Mouse (Mus musculus) midbrain, postnatal 0 days (tissue): Measurements from ENCODE around the gene Ifnlr1. TPM values are rescaled to one million over a fixed set of nuclear protein-coding genes. Genes with fewer than 3 reads are reported as not detected.
A peak's percentile ranks its signal among the peaks of the same experiment; 100 is the strongest.
"Not testable (repeated sequence)": the region's sequence is repeated elsewhere in the genome, so short reads cannot be mapped to it uniquely, and the experiment has no call there.

Experiments
- ATAC-seq: fragments of 200-750 bp; cut with Nextera tagmentation; 2 replicates; pipeline ENCODE4 v1.8.0; 2017; ENCODE audit warnings: moderate number of reproducible peaks, mild to moderate bottlenecking, moderate TSS enrichment, moderate library complexity; ENCODE audit not compliant: low FRiP score
- DNase-seq: peaks from one replicate; pipeline ENCODE4 v3.0.0-alpha.2; 2015; ENCODE audit warnings: low spot score
- H3K27ac ChIP-seq: fragments of 300-500 bp; sonication (generic); 2 replicates; pipeline ENCODE4 v1.5.1; 2014; ENCODE audit warnings: low read depth, mild to moderate bottlenecking, low read length, mixed read lengths
- H3K27me3 ChIP-seq: fragments of 300-500 bp; sonication (generic); 2 replicates; pipeline ENCODE4 v1.6.1; 2014; ENCODE audit warnings: low read length, control low read depth, mixed read lengths; ENCODE audit not compliant: insufficient read depth
- H3K36me3 ChIP-seq: fragments of 300-500 bp; sonication (generic); 2 replicates; pipeline ENCODE4 v1.6.1; 2014; ENCODE audit warnings: low read length, control low read depth, mixed read lengths; ENCODE audit not compliant: insufficient read depth
- H3K4me1 ChIP-seq: fragments of 300-500 bp; sonication (generic); 2 replicates; pipeline ENCODE4 v1.6.1; 2014; ENCODE audit warnings: mild to moderate bottlenecking, control low read depth, antibody characterized with exemption, low read length, mixed read lengths; ENCODE audit not compliant: insufficient read depth
- H3K4me2 ChIP-seq: fragments of 300-500 bp; sonication (generic); 2 replicates; pipeline ENCODE4 v1.6.1; 2014; ENCODE audit warnings: low read depth, mild to moderate bottlenecking, low read length, mixed read lengths; ENCODE audit not compliant: poor library complexity, severe bottlenecking
- H3K4me3 ChIP-seq: fragments of 300-500 bp; sonication (generic); 2 replicates; pipeline ENCODE4 v1.5.1; 2014; ENCODE audit warnings: low read depth, mild to moderate bottlenecking, low read length, moderate library complexity
- H3K9ac ChIP-seq: fragments of 300-500 bp; sonication (generic); replicated peaks from 2 replicates; pipeline ENCODE4 v1.6.1; 2014; ENCODE audit warnings: mild to moderate bottlenecking, low read length, moderate library complexity, mixed read lengths; ENCODE audit not compliant: poor library complexity, severe bottlenecking
- H3K9me3 ChIP-seq: fragments of 300-500 bp; sonication (generic); 2 replicates; pipeline ENCODE4 v1.6.1; 2016; ENCODE audit warnings: low read length, control low read depth
- CTCF ChIP-seq: IDR thresholded peaks from 2 replicates; pipeline ENCODE4 v1.5.1; 2016; ENCODE audit warnings: antibody characterized with exemption, mild to moderate bottlenecking
- WGBS: fragments of 180-500 bp; shearing (Covaris S2); extraction: QIAGEN DNeasy Blood & Tissue Kit; methylation state at CpG from one replicate; pipeline ENCODE4 v1.1.7; 2014; 5-methylcytosine and 5-hydroxymethylcytosine counted together
- polyA plus RNA-seq: library from polyadenylated mRNA; unstranded; fragments of >200 nt; fragmentation: Nextera tagmentation; extraction: Ambion mirVana; gene quantifications from 2 replicates; pipeline ENCODE4 v1.2.1, GENCODE M21; 2015
- total RNA-seq: library from RNA; depleted of rRNA; stranded (reverse); fragments of >200 nt; gene quantifications from 2 replicates; pipeline ENCODE4 v1.2.3, GENCODE M21; 2014; rRNA removed

Ifnlr1 gene
- total RNA-seq (0.22 and 0.28 TPM in 2 replicates), polyA plus RNA-seq (0.06 and 0.10 TPM in 2 replicates)

- DNase-seq (peak; percentile 33), ATAC-seq (no peak)
- TF ChIP-seq CTCF: no peak
- peak within 1 kb of the TSS; percentile 42 for H3K9ac ChIP-seq
- no peaks in the 10 kb centered on the region for H3K36me3 ChIP-seq
- 1% methylated on average over 40 of the region's 41 CpGs for WGBS
- no peak within 1 kb of the TSS for H3K27ac ChIP-seq
- peak within 1 kb of the TSS; percentile 93 for H3K4me2 ChIP-seq
- H3K4me3 ChIP-seq: peak within 1 kb of the TSS; percentile 47
- H3K9me3 ChIP-seq: no peaks in the 10 kb centered on the region
- no peaks in the 10 kb centered on the region for H3K4me1 ChIP-seq
- H3K27me3 ChIP-seq: peaks cover 24% of the 10 kb centered on the region; the same call in 1 of the 2 replicates
Observed at GRCm38 (mm10) chr4:135685906-135686567, at the start of gene Ifnlr1. Ifnlr1 (plus strand) TSS chr4:135686287.

GRCm38 (mm10) chr4:135641302-135642079 is 44.6 kb upstream of the Ifnlr1 start:
- H3K4me3 ChIP-seq, H3K9ac ChIP-seq, H3K36me3 ChIP-seq, H3K4me2 ChIP-seq, H3K4me1 ChIP-seq, H3K27ac ChIP-seq, H3K27me3 ChIP-seq, DNase-seq, H3K9me3 ChIP-seq, ATAC-seq: not testable (repeated sequence)
- 84% methylated on average over 8 of the region's 8 CpGs for WGBS

DNA sequence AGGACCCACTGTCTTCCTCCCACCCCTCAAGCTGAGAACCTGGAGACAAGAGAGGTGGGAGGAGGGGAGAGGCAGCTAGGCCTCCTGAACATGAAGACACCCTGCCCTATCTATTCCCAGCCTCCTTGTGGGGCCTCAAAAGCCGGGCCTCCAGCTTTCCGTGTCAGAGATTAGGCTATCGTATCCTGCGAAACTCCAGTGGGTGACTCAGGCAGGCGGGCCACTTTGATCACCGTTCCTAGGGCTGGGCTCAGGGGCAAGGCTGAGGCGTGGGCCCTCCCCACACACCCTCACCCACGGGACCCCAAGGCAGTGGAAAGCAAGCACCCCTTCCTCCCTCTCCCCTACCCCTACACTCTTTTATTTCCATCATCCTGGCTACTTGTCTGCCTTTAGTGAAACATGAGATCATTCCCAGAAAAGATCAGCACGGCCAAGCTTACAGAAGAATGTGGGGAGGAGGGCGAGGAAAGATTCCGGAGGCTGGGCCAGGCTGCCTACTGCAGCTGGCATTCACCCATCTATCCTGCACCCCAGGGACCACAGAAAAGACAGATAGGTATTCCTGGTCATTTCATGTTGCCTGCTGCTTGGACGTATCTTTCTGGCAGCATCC is 41.0 kb upstream of the Ifnlr1 start:
- H3K4me3 ChIP-seq: no peak overlapping the region
- H3K4me1 ChIP-seq: no peaks in the 10 kb centered on the region
- TF ChIP-seq CTCF: no peak
- no peak for ATAC-seq
- H3K36me3 ChIP-seq: no peaks in the 10 kb centered on the region
- H3K27me3 ChIP-seq: no peaks in the 10 kb centered on the region
- DNase-seq: no peak
- WGBS: 73% methylated on average over 12 of the region's 12 CpGs
- no peak overlapping the region for H3K27ac ChIP-seq
- H3K9me3 ChIP-seq: no peaks in the 10 kb centered on the region
- H3K4me2 ChIP-seq: no peak overlapping the region
- H3K9ac ChIP-seq: no peak overlapping the region

DNA sequence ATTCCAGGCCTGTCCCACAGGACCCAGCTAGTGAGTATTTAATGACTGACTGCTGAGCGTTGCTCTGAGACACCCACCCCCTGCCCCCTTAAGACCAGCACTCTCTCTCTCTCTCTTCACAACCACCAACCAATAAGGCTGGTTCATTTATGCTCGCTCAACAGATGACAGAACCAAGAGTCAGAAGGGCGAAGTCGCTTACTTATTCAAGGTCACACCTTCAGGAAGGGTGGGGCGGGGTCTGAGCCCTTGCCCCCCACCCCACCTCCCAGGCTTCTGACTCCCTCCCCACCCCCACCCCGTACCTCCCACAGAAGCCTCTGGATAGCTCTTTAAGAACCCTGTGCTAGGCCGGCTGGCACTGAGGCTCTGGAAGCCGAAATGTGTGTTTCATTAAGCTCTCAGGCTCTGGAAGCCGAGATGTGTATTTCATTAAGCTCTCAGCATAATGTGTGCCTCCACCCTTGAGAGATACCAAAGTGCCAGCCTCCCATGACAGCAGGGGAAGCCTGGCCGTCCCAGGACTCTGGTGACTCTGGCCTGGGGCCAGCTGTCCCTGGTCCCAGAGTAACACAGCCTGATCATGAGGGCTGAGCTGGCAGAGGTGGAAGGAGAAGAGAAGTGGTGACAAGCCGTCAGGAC is 33.0 kb upstream of the Ifnlr1 start:
- peaks cover 4% of the 10 kb centered on the region; the same call in 1 of the 2 replicates for H3K4me1 ChIP-seq
- H3K27ac ChIP-seq: no peak overlapping the region
- no peak overlapping the region for H3K4me2 ChIP-seq
- WGBS: 58% methylated on average over 11 of the region's 11 CpGs
- H3K9me3 ChIP-seq: no peaks in the 10 kb centered on the region
- peak; percentile 40 for DNase-seq
- no peaks in the 10 kb centered on the region for H3K27me3 ChIP-seq
- no peak overlapping the region for H3K9ac ChIP-seq
- H3K4me3 ChIP-seq: no peak overlapping the region
- no peaks in the 10 kb centered on the region for H3K36me3 ChIP-seq
- no peak for ATAC-seq
- no peak for TF ChIP-seq CTCF

DNA sequence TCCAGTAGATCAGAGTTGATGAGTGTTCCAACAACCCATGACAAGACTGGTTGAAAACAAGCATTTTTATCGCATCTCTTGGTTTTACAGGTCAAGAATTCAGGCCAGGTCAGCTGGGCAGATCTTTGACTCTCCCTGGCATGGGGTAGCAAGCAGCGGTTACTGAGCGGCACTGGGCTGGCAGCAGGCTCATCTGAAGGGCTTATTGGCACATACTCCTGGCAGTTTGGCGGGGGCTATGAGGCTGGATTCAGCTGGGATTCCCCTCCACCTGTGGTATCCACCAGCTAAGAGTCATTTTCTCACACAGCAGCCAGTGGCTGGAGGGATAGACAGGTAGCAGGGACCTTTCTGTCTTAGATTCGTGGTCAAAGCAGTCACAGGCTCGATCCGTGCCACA is 32.1 kb upstream of the Ifnlr1 start:
- DNase-seq (no peak), ATAC-seq (no peak)
- WGBS: 95% methylated on average over 7 of the region's 7 CpGs
- no peak overlapping the region for H3K9ac ChIP-seq
- H3K27me3 ChIP-seq: no peaks in the 10 kb centered on the region
- H3K9me3 ChIP-seq: no peaks in the 10 kb centered on the region
- H3K4me1 ChIP-seq: peaks cover 6% of the 10 kb centered on the region; the same call in 1 of the 2 replicates
- no peak overlapping the region for H3K4me2 ChIP-seq
- no peaks in the 10 kb centered on the region for H3K36me3 ChIP-seq
- no peak for TF ChIP-seq CTCF
- no peak overlapping the region for H3K27ac ChIP-seq
- no peak overlapping the region for H3K4me3 ChIP-seq
